Mouse (Mus musculus) hindbrain, embryonic 11.5 days (tissue): ENCODE measurements at regions not wholly inside any gene's neighbourhood (a gene's known extent, or its start where the extent isn't known, plus 50 kb on each side); places are given as distances from the start of the nearest gene placed in this dataset.
"Not testable (repeated sequence)": the region's sequence is repeated elsewhere in the genome, so short reads cannot be mapped to it uniquely, and the experiment has no call there.

Experiments used
- ATAC-seq: fragments of 200-750 bp; cut with Nextera tagmentation; 2 replicates; pipeline ENCODE4 v1.8.0; 2017; ENCODE audit warnings: mild to moderate bottlenecking, moderate TSS enrichment, moderate library complexity; ENCODE audit not compliant: low FRiP score
- DNase-seq: peaks from one replicate; pipeline ENCODE4 v3.0.0-alpha.2; 2015; ENCODE audit warnings: low spot score
- H3K27ac ChIP-seq: fragments of 300-500 bp; sonication (generic); 2 replicates; pipeline ENCODE4 v1.5.1; 2014; ENCODE audit warnings: mild to moderate bottlenecking, low read depth, low read length
- H3K27me3 ChIP-seq: fragments of 300-500 bp; sonication (generic); 2 replicates; pipeline ENCODE4 v1.6.1; 2014; ENCODE audit warnings: mild to moderate bottlenecking, low read length, moderate library complexity, mixed read lengths; ENCODE audit not compliant: control insufficient read depth, insufficient read depth
- H3K36me3 ChIP-seq: fragments of 300-500 bp; sonication (generic); 2 replicates; pipeline ENCODE4 v1.6.1; 2014; ENCODE audit warnings: mild to moderate bottlenecking, low read length, moderate library complexity, mixed read lengths; ENCODE audit not compliant: control insufficient read depth, insufficient read depth
- H3K4me1 ChIP-seq: fragments of 300-500 bp; sonication (generic); replicated peaks from 2 replicates; pipeline ENCODE4 v1.6.1; 2014; ENCODE audit warnings: low read length, mixed read lengths; ENCODE audit not compliant: control insufficient read depth, insufficient read depth
- H3K4me2 ChIP-seq: fragments of 300-500 bp; sonication (generic); replicated peaks from 2 replicates; pipeline ENCODE4 v1.6.1; 2014; ENCODE audit warnings: mild to moderate bottlenecking, low read depth, low read length
- H3K4me3 ChIP-seq: fragments of 300-500 bp; sonication (generic); 2 replicates; pipeline ENCODE4 v1.5.1; 2014; ENCODE audit warnings: low read depth, low read length
- H3K9ac ChIP-seq: fragments of 300-500 bp; sonication (generic); 2 replicates; pipeline ENCODE4 v1.6.1; 2014; ENCODE audit warnings: low read depth, low read length
- H3K9me3 ChIP-seq: fragments of 300-500 bp; sonication (generic); 2 replicates; pipeline ENCODE4 v1.6.1; 2016; ENCODE audit warnings: low read length; ENCODE audit not compliant: control insufficient read depth
- WGBS: fragments of 180-500 bp; shearing (Covaris S2); extraction: QIAGEN DNeasy Blood & Tissue Kit; methylation state at CpG from one replicate; pipeline ENCODE4 v1.1.7; 2014; 5-methylcytosine and 5-hydroxymethylcytosine counted together

- Histone ChIP-seq H3K4me1 (no peaks in the 10 kb centered on the region), H3K9me3 (no peaks in the 10 kb centered on the region), H3K27me3 (no peaks in the 10 kb centered on the region), H3K9ac (no peak overlapping the region), H3K27ac (no peak overlapping the region), H3K4me3 (no peak overlapping the region), H3K4me2 (no peak overlapping the region), H3K36me3 (no peaks in the 10 kb centered on the region)
- DNase-seq = no peak
- ATAC-seq = no peak
Observed at GRCm38 (mm10) chr14:17484866-17485265, 175.2 kb upstream of the Thrb start.

GRCm38 (mm10) chr14:17513756-17514155 is 146.3 kb upstream of the Thrb start:
- no peak overlapping the region for H3K4me3 ChIP-seq
- H3K4me1 ChIP-seq = no peaks in the 10 kb centered on the region
- no peak overlapping the region for H3K4me2 ChIP-seq
- H3K9ac ChIP-seq = no peak overlapping the region
- WGBS = 70% methylated on average over 1 of the region's 1 CpGs
- no peaks in the 10 kb centered on the region for H3K9me3 ChIP-seq
- ATAC-seq (no peak), DNase-seq (no peak)
- no peaks in the 10 kb centered on the region for H3K36me3 ChIP-seq
- H3K27me3 ChIP-seq = no peaks in the 10 kb centered on the region
- H3K27ac ChIP-seq = no peak overlapping the region

GRCm38 (mm10) chr14:17522696-17523095 is 137.4 kb upstream of the Thrb start:
- Histone ChIP-seq H3K9ac (no peak overlapping the region), H3K9me3 (no peaks in the 10 kb centered on the region), H3K4me1 (no peaks in the 10 kb centered on the region), H3K4me3 (no peak overlapping the region), H3K4me2 (no peak overlapping the region), H3K27me3 (no peaks in the 10 kb centered on the region), H3K36me3 (no peaks in the 10 kb centered on the region), H3K27ac (no peak overlapping the region)
- no peak for ATAC-seq
- 82% methylated on average over 3 of the region's 3 CpGs for WGBS
- no peak for DNase-seq

GRCm38 (mm10) chr14:17523916-17524315 is 136.1 kb upstream of the Thrb start:
- no peak for DNase-seq
- ATAC-seq = no peak
- WGBS = 92% methylated on average over 4 of the region's 4 CpGs

GRCm38 (mm10) chr14:17539322-17539721 is 120.7 kb upstream of the Thrb start:
- no peaks in the 10 kb centered on the region for H3K36me3 ChIP-seq
- no peaks in the 10 kb centered on the region for H3K9me3 ChIP-seq

More at GRCm38 (mm10) chr14:17523916-17524315, 136.1 kb upstream of the Thrb start:
- Histone ChIP-seq H3K27ac (no peak overlapping the region), H3K4me1 (no peaks in the 10 kb centered on the region), H3K9ac (no peak overlapping the region), H3K9me3 (no peaks in the 10 kb centered on the region), H3K36me3 (no peaks in the 10 kb centered on the region), H3K27me3 (no peaks in the 10 kb centered on the region), H3K4me3 (no peak overlapping the region), H3K4me2 (no peak overlapping the region)

GRCm38 (mm10) chr14:17556458-17556857 is 103.6 kb upstream of the Thrb start:
- no peaks in the 10 kb centered on the region for H3K36me3 ChIP-seq
- no peak overlapping the region for H3K4me3 ChIP-seq
- no peak overlapping the region for H3K27ac ChIP-seq
- no peak overlapping the region for H3K9ac ChIP-seq
- DNase-seq (no peak), ATAC-seq (no peak)
- H3K9me3 ChIP-seq = no peaks in the 10 kb centered on the region
- no peak overlapping the region for H3K4me2 ChIP-seq
- no peaks in the 10 kb centered on the region for H3K4me1 ChIP-seq
- WGBS = 92% methylated on average over 1 of the region's 1 CpGs
- H3K27me3 ChIP-seq = no peaks in the 10 kb centered on the region

More at GRCm38 (mm10) chr14:17539322-17539721, 120.7 kb upstream of the Thrb start:
- Histone ChIP-seq H3K4me1 (no peaks in the 10 kb centered on the region), H3K27ac (no peak overlapping the region), H3K4me2 (no peak overlapping the region), H3K27me3 (no peaks in the 10 kb centered on the region), H3K4me3 (no peak overlapping the region), H3K9ac (no peak overlapping the region)
- WGBS = 85% methylated on average over 1 of the region's 1 CpGs
- DNase-seq (no peak), ATAC-seq (no peak)

GRCm38 (mm10) chr14:17560001-17560400 is 100.1 kb upstream of the Thrb start:
- H3K36me3 ChIP-seq, H3K9ac ChIP-seq, H3K4me2 ChIP-seq, H3K4me1 ChIP-seq, ATAC-seq, H3K27ac ChIP-seq, H3K9me3 ChIP-seq, H3K27me3 ChIP-seq, H3K4me3 ChIP-seq, DNase-seq: not testable (repeated sequence)
- WGBS = 58% methylated on average over 3 of the region's 3 CpGs

- no peak for ATAC-seq
- Histone ChIP-seq H3K9ac (no peak overlapping the region), H3K36me3 (no peaks in the 10 kb centered on the region), H3K27me3 (no peaks in the 10 kb centered on the region), H3K4me3 (no peak overlapping the region), H3K27ac (no peak overlapping the region), H3K4me2 (no peak overlapping the region), H3K4me1 (no peaks in the 10 kb centered on the region), H3K9me3 (no peaks in the 10 kb centered on the region)
- DNase-seq = no peak
- 83% methylated on average over 1 of the region's 1 CpGs for WGBS
Observed at GRCm38 (mm10) chr14:17567927-17568326, 92.1 kb upstream of the Thrb start.

GRCm38 (mm10) chr14:17569087-17569636 is 90.9 kb upstream of the Thrb start:
- H3K27me3 ChIP-seq = no peaks in the 10 kb centered on the region
- H3K27ac ChIP-seq = no peak overlapping the region
- WGBS = 92% methylated on average over 2 of the region's 2 CpGs
- no peak overlapping the region for H3K4me3 ChIP-seq
- H3K4me2 ChIP-seq = no peak overlapping the region
- DNase-seq (no peak), ATAC-seq (no peak)
- H3K9me3 ChIP-seq = no peaks in the 10 kb centered on the region
- H3K4me1 ChIP-seq = no peaks in the 10 kb centered on the region
- no peaks in the 10 kb centered on the region for H3K36me3 ChIP-seq
- no peak overlapping the region for H3K9ac ChIP-seq
